Mouse (Mus musculus) hindbrain, embryonic 15.5 days (tissue): Measurements from ENCODE around the gene Mplkip. TPM values are rescaled to one million over a fixed set of nuclear protein-coding genes. Genes with fewer than 3 reads are reported as not detected.

ENCODE experiments used
- ATAC-seq: fragments of 200-750 bp; cut with Nextera tagmentation; 2 replicates; pipeline ENCODE4 v1.8.0; 2017; ENCODE audit warnings: low read depth, moderate number of reproducible peaks, moderate TSS enrichment; ENCODE audit not compliant: low FRiP score
- H3K27ac ChIP-seq: fragments of 300-500 bp; sonication (generic); replicated peaks from 2 replicates; pipeline ENCODE4 v1.5.1; 2015; ENCODE audit warnings: mild to moderate bottlenecking, inconsistent platforms
- H3K27me3 ChIP-seq: fragments of 300-500 bp; sonication (generic); 2 replicates; pipeline ENCODE4 v1.6.1; 2015; ENCODE audit warnings: control low read depth, inconsistent platforms
- H3K36me3 ChIP-seq: fragments of 300-500 bp; sonication (generic); 2 replicates; pipeline ENCODE4 v1.6.1; 2015; ENCODE audit warnings: control low read depth, inconsistent platforms
- H3K4me1 ChIP-seq: fragments of 300-500 bp; sonication (generic); replicated peaks from 2 replicates; pipeline ENCODE4 v1.6.1; 2015; ENCODE audit warnings: control low read depth, inconsistent platforms
- H3K4me2 ChIP-seq: fragments of 300-500 bp; sonication (generic); 2 replicates; pipeline ENCODE4 v1.6.1; 2015; ENCODE audit warnings: moderate library complexity, mild to moderate bottlenecking, inconsistent platforms
- H3K4me3 ChIP-seq: fragments of 300-500 bp; sonication (generic); 2 replicates; pipeline ENCODE4 v1.5.1; 2015; ENCODE audit warnings: mild to moderate bottlenecking, inconsistent platforms
- H3K9ac ChIP-seq: fragments of 300-500 bp; sonication (generic); 2 replicates; pipeline ENCODE4 v1.6.1; 2015; ENCODE audit warnings: inconsistent platforms
- H3K9me3 ChIP-seq: fragments of 300-500 bp; sonication (generic); 2 replicates; pipeline ENCODE4 v1.6.1; 2016; ENCODE audit warnings: control low read depth, inconsistent platforms
- WGBS: fragments of 180-500 bp; shearing (Covaris S2); methylation state at CpG from one replicate; pipeline ENCODE4 v1.1.7; 2015; 5-methylcytosine and 5-hydroxymethylcytosine counted together
- polyA plus RNA-seq: library from polyadenylated mRNA; unstranded; fragments of >200 nt; fragmentation: Nextera tagmentation; extraction: Ambion mirVana; gene quantifications from 2 replicates; pipeline ENCODE4 v1.2.1, GENCODE M21; 2015

Gene Mplkip
- 39.7 and 42.1 TPM in 2 replicates for polyA plus RNA-seq

DNA sequence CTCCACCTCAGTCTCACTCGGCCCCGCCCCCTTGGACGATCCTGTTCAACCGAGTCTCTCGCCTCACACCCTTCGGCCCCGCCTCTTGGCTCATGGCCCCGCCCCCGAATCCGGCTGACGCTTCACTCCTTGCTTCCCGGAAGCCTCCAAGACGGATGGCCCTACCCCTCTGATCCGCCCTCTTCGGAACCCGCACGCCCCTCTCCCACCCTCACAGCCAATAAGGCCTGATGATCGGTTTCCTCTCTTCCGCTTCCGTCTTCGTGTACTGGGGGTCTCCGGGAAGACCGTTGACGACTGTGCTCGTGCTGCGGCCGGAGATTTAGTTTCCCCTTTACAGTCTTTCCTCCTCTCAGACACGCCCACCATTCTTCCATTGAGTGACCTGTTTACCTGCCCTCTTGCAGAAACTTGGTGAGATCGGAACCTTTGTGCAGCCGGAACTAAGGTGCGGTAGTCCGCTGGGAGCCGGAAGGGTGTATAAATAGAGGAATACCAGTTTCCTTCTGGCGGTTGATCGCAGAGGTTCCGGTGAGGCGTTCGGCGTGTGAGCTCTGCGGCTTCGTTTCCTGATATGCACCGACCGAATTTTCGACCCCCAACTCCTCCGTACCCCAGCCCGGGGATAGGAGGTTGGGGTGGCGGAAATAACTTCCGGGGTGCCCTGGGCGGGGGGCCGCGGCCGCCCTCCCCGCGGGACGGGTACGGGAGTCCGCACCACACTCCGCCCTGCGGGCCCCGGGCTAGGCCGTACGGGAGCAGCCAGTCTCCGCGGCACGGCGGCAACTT lies at the start of gene Mplkip, which contains the start of gene Sugct:
TSS of gene Mplkip (plus strand) at position 282 of the 789 bp plus-strand sequence.
TSS of gene Sugct (minus strand) at position 643 of the 789 bp plus-strand sequence.
- H3K36me3 ChIP-seq, result no peaks in the 10 kb centered on the region
- H3K9ac ChIP-seq, result peak within 1 kb of the TSS; percentile 76
- WGBS, result under 1% methylated on average over 66 of the region's 66 CpGs
- no peaks in the 10 kb centered on the region for H3K9me3 ChIP-seq
- H3K27ac ChIP-seq, result peak within 1 kb of the TSS; percentile 95
- H3K4me2 ChIP-seq, result peak within 1 kb of the TSS; percentile 82
- H3K4me1 ChIP-seq, result peaks cover 13% of the 10 kb centered on the region
- H3K4me3 ChIP-seq, result peak within 1 kb of the TSS; percentile 77
- ATAC-seq, result peak; percentile 99
- no peaks in the 10 kb centered on the region for H3K27me3 ChIP-seq

GRCm38 (mm10) chr13:17667380-17667779 lies 27.6 kb upstream of the Mplkip start:
- H3K9me3 ChIP-seq, result no peaks in the 10 kb centered on the region
- no peak overlapping the region for H3K4me3 ChIP-seq
- H3K4me2 ChIP-seq, result no peak overlapping the region
- H3K27ac ChIP-seq, result no peak overlapping the region
- H3K4me1 ChIP-seq, result no peaks in the 10 kb centered on the region
- 95% methylated on average over 1 of the region's 1 CpGs for WGBS
- no peaks in the 10 kb centered on the region for H3K36me3 ChIP-seq
- no peak overlapping the region for H3K9ac ChIP-seq
- no peak for ATAC-seq
- no peaks in the 10 kb centered on the region for H3K27me3 ChIP-seq

- Histone ChIP-seq H3K4me3 (no peak overlapping the region), H3K4me2 (no peak overlapping the region), H3K9ac (no peak overlapping the region), H3K27ac (no peak overlapping the region), H3K9me3 (no peaks in the 10 kb centered on the region), H3K4me1 (no peaks in the 10 kb centered on the region), H3K36me3 (no peaks in the 10 kb centered on the region), H3K27me3 (no peaks in the 10 kb centered on the region)
- ATAC-seq, result no peak
- WGBS, result 85% methylated on average over 1 of the region's 1 CpGs
Measured at GRCm38 (mm10) chr13:17671122-17671521, 23.9 kb upstream of the Mplkip start.

DNA sequence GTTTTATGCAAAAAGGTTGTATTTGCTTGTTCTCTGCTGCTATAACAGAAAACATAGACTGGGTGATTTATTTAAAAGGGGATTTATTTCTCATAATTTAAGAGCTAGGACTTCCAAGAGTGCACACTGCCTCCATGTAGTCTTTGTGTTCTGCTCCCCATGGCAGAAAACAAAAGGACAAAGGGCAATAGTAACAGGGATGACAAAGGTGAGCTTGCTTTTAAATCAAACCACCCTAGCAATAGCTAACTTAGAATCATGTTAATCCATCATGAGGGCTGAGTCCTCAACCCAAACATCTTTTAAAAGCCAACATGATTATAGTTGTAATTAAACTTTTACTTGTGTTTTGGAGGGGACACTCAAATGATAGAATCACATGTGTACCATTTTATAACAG lies 5.5 kb upstream of the Mplkip start:
- Histone ChIP-seq H3K9ac (no peak overlapping the region), H3K36me3 (no peaks in the 10 kb centered on the region), H3K4me2 (no peak overlapping the region), H3K4me3 (no peak overlapping the region), H3K27me3 (no peaks in the 10 kb centered on the region), H3K4me1 (no peaks in the 10 kb centered on the region; the same call in 1 of the 2 replicates), H3K27ac (no peak overlapping the region), H3K9me3 (no peaks in the 10 kb centered on the region)
- no peak for ATAC-seq

GRCm38 (mm10) chr13:17690686-17691085 lies 4.3 kb upstream of the Mplkip start:
- no peaks in the 10 kb centered on the region for H3K9me3 ChIP-seq
- no peak overlapping the region for H3K27ac ChIP-seq
- no peaks in the 10 kb centered on the region for H3K27me3 ChIP-seq
- no peak overlapping the region for H3K9ac ChIP-seq
- no peak for ATAC-seq
- H3K36me3 ChIP-seq, result no peaks in the 10 kb centered on the region
- no peak overlapping the region for H3K4me2 ChIP-seq
- no peak overlapping the region for H3K4me3 ChIP-seq
- no peaks in the 10 kb centered on the region; the same call in 1 of the 2 replicates for H3K4me1 ChIP-seq

DNA sequence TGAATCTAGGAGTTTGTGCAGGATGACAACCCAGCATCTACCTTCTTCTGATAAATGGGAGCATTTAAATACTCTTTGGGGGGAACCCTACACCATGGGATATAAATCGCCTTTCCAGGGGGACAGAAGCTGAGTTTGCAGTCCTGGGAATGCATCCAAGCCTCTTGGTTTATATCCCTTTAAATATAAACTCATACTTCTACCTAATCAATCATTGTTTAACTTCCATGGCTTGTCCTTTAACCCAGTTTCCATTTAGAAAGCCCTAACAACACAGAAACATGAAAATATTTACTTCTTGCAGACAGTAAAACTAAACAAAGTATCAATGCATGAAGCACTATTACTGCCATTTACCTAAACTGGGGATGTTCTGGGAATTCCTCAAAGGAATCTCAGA lies 3.6 kb upstream of the Mplkip start:
- ATAC-seq, result no peak
- no peaks in the 10 kb centered on the region for H3K36me3 ChIP-seq
- H3K27me3 ChIP-seq, result no peaks in the 10 kb centered on the region
- H3K4me1 ChIP-seq, result peaks cover 5% of the 10 kb centered on the region
- 69% methylated on average over 1 of the region's 1 CpGs for WGBS
- H3K9ac ChIP-seq, result no peak overlapping the region
- no peaks in the 10 kb centered on the region for H3K9me3 ChIP-seq
- no peak overlapping the region for H3K4me3 ChIP-seq
- no peak overlapping the region for H3K27ac ChIP-seq
- H3K4me2 ChIP-seq, result no peak overlapping the region

DNA sequence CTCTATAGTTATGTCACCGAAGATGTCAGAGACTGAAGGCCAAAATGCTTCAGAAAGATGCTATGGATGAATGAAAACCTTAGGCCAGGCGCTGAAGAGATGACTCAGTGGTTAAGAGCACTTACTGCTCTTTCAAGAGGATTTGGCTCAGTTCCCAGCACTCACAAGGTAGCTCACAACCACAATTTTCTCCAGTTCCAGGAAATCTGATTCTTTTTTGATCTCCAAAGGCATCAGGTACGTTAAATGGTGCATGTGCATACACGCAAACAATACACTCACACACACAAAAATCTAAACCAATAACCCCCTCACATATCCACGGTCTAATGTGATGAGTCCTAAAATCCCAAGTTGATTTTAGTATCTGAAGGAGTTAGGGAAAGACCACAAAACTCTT lies 1.2 kb upstream of the Mplkip start:
- no peak overlapping the region for H3K9ac ChIP-seq
- H3K36me3 ChIP-seq, result no peaks in the 10 kb centered on the region
- H3K4me2 ChIP-seq, result peak overlapping the region; percentile 82
- H3K4me1 ChIP-seq, result peaks cover 13% of the 10 kb centered on the region
- no peak overlapping the region for H3K27ac ChIP-seq
- no peaks in the 10 kb centered on the region for H3K27me3 ChIP-seq
- H3K4me3 ChIP-seq, result peak overlapping the region; percentile 77
- ATAC-seq, result no peak
- 74% methylated on average over 5 of the region's 5 CpGs for WGBS
- no peaks in the 10 kb centered on the region for H3K9me3 ChIP-seq

DNA sequence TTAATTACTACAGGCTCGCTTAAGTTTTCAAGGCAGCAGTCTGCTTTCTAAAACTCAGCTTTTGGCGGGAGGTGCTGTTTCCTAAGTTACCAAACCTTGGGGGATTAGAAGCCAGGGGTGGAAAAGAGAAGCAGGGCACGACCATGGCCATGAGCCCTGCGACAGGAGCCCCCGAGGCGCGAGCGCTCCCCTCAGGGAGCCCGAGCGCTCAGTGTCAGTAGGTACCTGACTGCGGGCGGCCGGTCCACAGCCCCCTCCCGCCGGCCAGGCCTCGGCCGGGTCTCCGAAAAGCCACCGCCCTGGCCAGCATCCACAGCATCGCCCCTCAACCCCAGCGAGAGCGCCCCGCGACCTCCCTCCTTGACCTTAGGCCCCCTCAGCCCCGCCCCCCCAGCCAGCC lies 578 bp upstream of the Mplkip start:
- H3K9ac ChIP-seq, result peak overlapping the region; percentile 76
- ATAC-seq, result peak; percentile 83
- no peaks in the 10 kb centered on the region for H3K27me3 ChIP-seq
- H3K9me3 ChIP-seq, result no peaks in the 10 kb centered on the region
- peak overlapping the region; percentile 82 for H3K4me2 ChIP-seq
- peak overlapping the region; percentile 95 for H3K27ac ChIP-seq
- WGBS, result under 1% methylated on average over 21 of the region's 25 CpGs
- no peaks in the 10 kb centered on the region for H3K36me3 ChIP-seq
- peaks cover 13% of the 10 kb centered on the region for H3K4me1 ChIP-seq
- H3K4me3 ChIP-seq, result peak overlapping the region; percentile 77

- 17% methylated on average over 7 of the region's 7 CpGs for WGBS
- H3K4me1 ChIP-seq, result peaks cover 13% of the 10 kb centered on the region
- H3K36me3 ChIP-seq, result no peaks in the 10 kb centered on the region
- H3K9ac ChIP-seq, result peak overlapping the region; percentile 76
- peak overlapping the region; percentile 82 for H3K4me2 ChIP-seq
- peak overlapping the region; percentile 77 for H3K4me3 ChIP-seq
- H3K27me3 ChIP-seq, result no peaks in the 10 kb centered on the region
- no peak for ATAC-seq
- peak overlapping the region; percentile 95 for H3K27ac ChIP-seq
- H3K9me3 ChIP-seq, result no peaks in the 10 kb centered on the region
Measured at GRCm38 (mm10) chr13:17695898-17696580, 1.0 kb downstream of the Mplkip start.

DNA sequence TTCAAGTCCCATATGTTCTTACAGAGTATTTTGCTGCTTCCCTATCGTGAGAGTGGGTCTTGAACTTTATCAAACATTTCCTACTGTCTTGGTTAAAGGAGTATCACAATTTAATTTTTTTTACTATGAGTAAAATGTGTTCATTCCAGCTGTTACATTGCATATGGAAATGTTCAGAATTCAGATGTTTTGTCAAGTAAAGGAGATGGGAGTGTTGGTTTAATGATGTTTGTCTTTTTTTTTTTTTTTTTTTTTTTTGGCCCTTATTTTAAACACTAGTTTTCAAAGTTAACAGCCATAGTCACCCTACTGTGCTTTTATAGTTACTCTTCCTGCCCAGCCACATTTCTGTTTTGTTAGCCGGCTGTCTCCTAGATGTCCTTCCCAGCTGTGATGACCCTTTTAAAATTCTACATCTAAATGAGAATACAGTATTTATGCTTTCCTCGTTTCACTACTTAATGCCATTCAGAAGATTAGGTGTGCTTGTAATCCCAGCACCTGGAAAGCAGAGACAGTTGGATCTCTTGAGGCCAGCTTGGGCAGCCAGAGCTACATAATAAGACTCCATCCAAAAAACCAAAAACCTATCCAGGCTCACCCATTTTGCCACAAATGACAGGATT lies 5.2 kb downstream of the Mplkip start:
- H3K4me2 ChIP-seq, result no peak overlapping the region
- 72% methylated on average over 3 of the region's 3 CpGs for WGBS
- no peaks in the 10 kb centered on the region for H3K9me3 ChIP-seq
- no peak overlapping the region for H3K4me3 ChIP-seq
- no peaks in the 10 kb centered on the region for H3K36me3 ChIP-seq
- H3K4me1 ChIP-seq, result peaks cover 13% of the 10 kb centered on the region
- ATAC-seq, result no peak
- no peaks in the 10 kb centered on the region for H3K27me3 ChIP-seq
- no peak overlapping the region for H3K27ac ChIP-seq
- H3K9ac ChIP-seq, result no peak overlapping the region

DNA sequence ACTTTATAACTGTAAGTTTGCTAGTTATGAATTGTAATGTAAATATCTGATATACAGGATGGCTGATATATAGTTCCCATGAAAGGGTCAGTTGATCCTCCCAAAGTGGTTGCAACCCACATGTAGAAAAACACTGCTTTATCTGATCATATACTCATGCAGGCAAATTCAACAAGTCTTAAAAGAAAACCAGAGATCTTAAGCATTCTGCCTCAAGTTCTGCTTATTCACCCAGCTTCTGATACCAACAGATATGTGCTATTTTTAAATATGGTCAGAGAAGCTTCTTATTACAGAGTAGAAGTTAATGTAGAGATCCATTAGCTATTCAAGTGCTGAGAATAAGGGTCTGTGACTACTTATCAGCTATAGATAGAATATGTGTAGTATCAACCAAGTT lies 6.3 kb downstream of the Mplkip start:
- Histone ChIP-seq H3K27me3 (no peaks in the 10 kb centered on the region), H3K9ac (no peak overlapping the region), H3K9me3 (no peaks in the 10 kb centered on the region), H3K4me1 (peaks cover 9% of the 10 kb centered on the region), H3K36me3 (no peaks in the 10 kb centered on the region), H3K27ac (no peak overlapping the region), H3K4me3 (no peak overlapping the region), H3K4me2 (no peak overlapping the region)
- no peak for ATAC-seq

GRCm38 (mm10) chr13:17702311-17702710 lies 7.3 kb downstream of the Mplkip start:
- peaks cover 5% of the 10 kb centered on the region; the same call in 1 of the 2 replicates for H3K4me1 ChIP-seq
- no peak overlapping the region for H3K4me2 ChIP-seq
- H3K27me3 ChIP-seq, result no peaks in the 10 kb centered on the region
- no peak overlapping the region for H3K27ac ChIP-seq
- no peaks in the 10 kb centered on the region for H3K36me3 ChIP-seq
- no peak for ATAC-seq
- H3K4me3 ChIP-seq, result no peak overlapping the region
- H3K9me3 ChIP-seq, result no peaks in the 10 kb centered on the region
- no peak overlapping the region for H3K9ac ChIP-seq
